Mouse (Mus musculus) naive thymus-derived CD4-positive, alpha-beta T cell, adult 2 months (primary cell): ENCODE data around the gene Nlrx1.

Source experiments
- DNase-seq: peaks from one replicate; pipeline ENCODE4 v3.0.0-alpha.2; 2011; ENCODE audit warnings: low read depth

Nlrx1 gene

GRCm38 (mm10) chr9:44234479-44235427, 33.6 kb downstream of the Nlrx1 start:
- peak; percentile 62 for DNase-seq

GRCm38 (mm10) chr9:44233802-44234478, 34.5 kb downstream of the Nlrx1 start, which contains the start of gene Cbl:
TSS of gene Cbl (minus strand) at chr9:44234049.
- DNase-seq, result peak; percentile 99

GRCm38 (mm10) chr9:44233021-44233801, 35.2 kb downstream of the Nlrx1 start:
- DNase-seq, result peak; percentile 74

GRCm38 (mm10) chr9:44231609-44232008, 36.8 kb downstream of the Nlrx1 start:
- DNase-seq, result no peak

- no peak for DNase-seq
Observed at GRCm38 (mm10) chr9:44225993-44226392, 42.4 kb downstream of the Nlrx1 start.

GRCm38 (mm10) chr9:44213538-44213937, 54.9 kb downstream of the Nlrx1 start:
- DNase-seq, result peak; percentile 43

- no peak for DNase-seq
Observed at GRCm38 (mm10) chr9:44212406-44212805, 56.0 kb downstream of the Nlrx1 start.

GRCm38 (mm10) chr9:44209416-44209815, 59.0 kb downstream of the Nlrx1 start:
- DNase-seq, result no peak

GRCm38 (mm10) chr9:44207840-44208239, 60.6 kb downstream of the Nlrx1 start:
- no peak for DNase-seq
